Mouse (Mus musculus): ENCODE results near the gene Khk.

DNA sequence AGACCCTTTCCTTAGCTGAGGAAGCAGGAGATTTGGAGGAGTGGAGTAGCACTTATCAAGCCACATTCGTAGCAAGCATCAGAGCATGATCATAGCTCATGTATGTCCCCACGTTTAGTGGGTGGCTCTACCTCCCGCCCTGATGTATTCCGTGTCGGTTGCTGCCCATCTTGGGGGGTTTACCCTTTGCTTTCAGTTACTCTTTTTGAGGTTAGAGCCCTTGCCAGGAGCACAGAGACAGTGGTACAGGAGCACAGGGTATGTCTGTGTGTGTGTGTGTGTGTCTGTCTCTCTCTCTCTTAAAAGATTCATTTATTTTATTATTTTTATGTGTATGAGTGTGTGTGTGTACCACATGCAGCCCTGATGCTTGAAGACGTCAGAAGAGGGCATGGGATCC, 1.9 kb downstream of the Khk start:
- TF ChIP-seq CTCF (IDR thresholded peaks at IDR 0.05; ENCODE audit: low read depth, low read length) (no peak), GATA2 (IDR thresholded peaks at IDR 0.05; ENCODE audit: borderline replicate concordance, low read depth, low read length) (no peak)
